Mouse (Mus musculus) lung, adult 2 months (tissue): ENCODE measurements at regions not wholly inside any gene's neighbourhood (a gene's known extent, or its start where the extent isn't known, plus 50 kb on each side); places are given as distances from the start of the nearest gene placed in this dataset.

Experiments
- DNase-seq: peaks from one replicate; pipeline ENCODE4 v3.0.0; 2022
- H3K4me1 ChIP-seq: fragments of 200-500 bp; 2 replicates; pipeline ENCODE4 v1.6.1; 2011; ENCODE audit warnings: low read length; ENCODE audit not compliant: control insufficient read depth, insufficient read depth
- H3K4me3 ChIP-seq: fragments of 200-500 bp; replicated peaks from 2 replicates; pipeline ENCODE3; 2011; ENCODE audit warnings: low read depth, mild to moderate bottlenecking, control low read depth, low read length; ENCODE audit errors: extremely low read depth
- CTCF ChIP-seq: fragments of 200-500 bp; IDR thresholded peaks from 2 replicates; pipeline ENCODE4 v1.5.1; 2011; ENCODE audit warnings: mild to moderate bottlenecking, low read length, control low read depth; ENCODE audit not compliant: insufficient read depth
- POLR2A ChIP-seq: fragments of 200-500 bp; IDR thresholded peaks from 2 replicates; pipeline ENCODE4 v1.6.1; 2011; ENCODE audit warnings: low read depth, mild to moderate bottlenecking, control low read depth, low read length, borderline replicate concordance; ENCODE audit errors: extremely low read depth
- WGBS: fragments of 180-500 bp; shearing (Covaris S2); methylation state at CpG from one replicate; pipeline ENCODE4 v1.1.7; 2018; 5-methylcytosine and 5-hydroxymethylcytosine counted together

DNA sequence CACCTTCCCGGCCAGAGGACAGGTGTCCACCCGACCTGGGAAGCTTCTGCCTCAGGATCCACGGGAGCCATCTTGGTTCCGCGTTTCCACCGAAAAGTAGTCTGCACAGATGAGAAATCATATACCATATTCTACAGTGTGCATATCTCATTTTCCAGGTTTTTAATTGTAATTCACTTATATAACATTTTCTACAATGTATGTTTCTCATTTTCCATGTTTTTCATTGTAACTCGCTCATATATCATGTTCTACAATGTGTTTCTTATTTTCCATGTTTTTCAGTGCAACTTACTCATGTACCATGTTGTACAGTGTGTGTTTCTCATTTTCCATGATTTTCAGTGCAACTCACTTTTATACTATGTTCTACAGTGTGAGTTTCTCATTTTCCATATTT lies 65.4 kb upstream of the Rab39b start:
- 85% methylated on average over 7 of the region's 7 CpGs for WGBS
- no peak overlapping the region for H3K4me3 ChIP-seq
- no peak for DNase-seq
- H3K4me1 ChIP-seq, result no peaks in the 10 kb centered on the region
- TF ChIP-seq CTCF, result no peak
- TF ChIP-seq POLR2A, result no peak
